Mouse (Mus musculus): Measurements from ENCODE around the gene Slc35b1.

GRCm38 (mm10) chr11:95355661-95356011 lies 28.9 kb upstream of the Slc35b1 start:
- TF ChIP-seq GATA1 (IDR thresholded peaks at IDR 0.05; ENCODE audit: low read length): no peak
- no peak for TF ChIP-seq TAL1 (IDR thresholded peaks at IDR 0.05; ENCODE audit: low read length)
